Mouse (Mus musculus): ENCODE data around the gene Slc6a8. TPM values are rescaled to one million over a fixed set of nuclear protein-coding genes. Genes with fewer than 3 reads are reported as not detected.

The Slc6a8 gene
- polyA plus RNA-seq, 1 experiment from 2014 or later = 6.9 TPM

Other genes with a start within 250 kb of the Slc6a8 start
- not detected in 2 replicates for gene Trex2, start 237.8 kb upstream of the Slc6a8 start, polyA plus RNA-seq (2014; fragmentation: Nextera tagmentation; extraction: Ambion mirVana)
- gene Haus7, start 214.1 kb upstream of the Slc6a8 start, polyA plus RNA-seq (2014; fragmentation: Nextera tagmentation; extraction: Ambion mirVana) = 76.1 and 81.4 TPM in 2 replicates
- gene Bgn, start 189.5 kb upstream of the Slc6a8 start, polyA plus RNA-seq (2014; fragmentation: Nextera tagmentation; extraction: Ambion mirVana) = 25.6 and 30.3 TPM in 2 replicates
- gene Atp2b3, start 170.1 kb upstream of the Slc6a8 start, polyA plus RNA-seq (2014; fragmentation: Nextera tagmentation; extraction: Ambion mirVana) = 0.43 and 0.52 TPM in 2 replicates
- 4.2 and 6.3 TPM in 2 replicates for gene Dusp9, start 33.7 kb upstream of the Slc6a8 start, polyA plus RNA-seq (2014; fragmentation: Nextera tagmentation; extraction: Ambion mirVana)
- 11.1 and 13.3 TPM in 2 replicates for gene Pnck, start 13.0 kb upstream of the Slc6a8 start, polyA plus RNA-seq (2014; fragmentation: Nextera tagmentation; extraction: Ambion mirVana)
- 140 and 141 TPM in 2 replicates for gene Bcap31, start 43.0 kb downstream of the Slc6a8 start, polyA plus RNA-seq (2014; fragmentation: Nextera tagmentation; extraction: Ambion mirVana)
- 8.6 and 9.4 TPM in 2 replicates for gene Abcd1, start 43.4 kb downstream of the Slc6a8 start, polyA plus RNA-seq (2014; fragmentation: Nextera tagmentation; extraction: Ambion mirVana)
- 0.09 TPM in 1 of 2 replicates, not detected in the other for gene Plxnb3, start 83.9 kb downstream of the Slc6a8 start, polyA plus RNA-seq (2014; fragmentation: Nextera tagmentation; extraction: Ambion mirVana)
- 6.2 and 7.2 TPM in 2 replicates for gene Srpk3, start 101.3 kb downstream of the Slc6a8 start, polyA plus RNA-seq (2014; fragmentation: Nextera tagmentation; extraction: Ambion mirVana)
- 197 and 198 TPM in 2 replicates for gene Idh3g, start 113.7 kb downstream of the Slc6a8 start, polyA plus RNA-seq (2014; fragmentation: Nextera tagmentation; extraction: Ambion mirVana)
- gene Ssr4, start 113.9 kb downstream of the Slc6a8 start, polyA plus RNA-seq (2014; fragmentation: Nextera tagmentation; extraction: Ambion mirVana) = 134 and 136 TPM in 2 replicates
- gene Pdzd4, start 151.8 kb downstream of the Slc6a8 start, polyA plus RNA-seq (2014; fragmentation: Nextera tagmentation; extraction: Ambion mirVana) = 1.1 and 1.7 TPM in 2 replicates
- 0.14 TPM in 1 of 2 replicates, not detected in the other for gene Avpr2, start 219.0 kb downstream of the Slc6a8 start, polyA plus RNA-seq (2014; fragmentation: Nextera tagmentation; extraction: Ambion mirVana)
- 42.1 and 55.1 TPM in 2 replicates for gene L1cam, start 223.0 kb downstream of the Slc6a8 start, polyA plus RNA-seq (2014; fragmentation: Nextera tagmentation; extraction: Ambion mirVana)
- 2.1 and 2.5 TPM in 2 replicates for gene Arhgap4, start 248.7 kb downstream of the Slc6a8 start, polyA plus RNA-seq (2014; fragmentation: Nextera tagmentation; extraction: Ambion mirVana)
- 133 and 144 TPM in 2 replicates for gene Naa10, start 248.8 kb downstream of the Slc6a8 start, polyA plus RNA-seq (2014; fragmentation: Nextera tagmentation; extraction: Ambion mirVana)